Mouse (Mus musculus) olfactory bulb, adult 2 months (tissue): Measurements from ENCODE around the gene Ankrd23. TPM values are rescaled to one million over a fixed set of nuclear protein-coding genes. Genes with fewer than 3 reads are reported as not detected.

Experiments
- H3K27ac ChIP-seq: fragments of 200-500 bp; 2 replicates; pipeline ENCODE4 v1.5.1; 2012; ENCODE audit warnings: low read depth, low read length; ENCODE audit not compliant: insufficient read depth
- H3K4me1 ChIP-seq: fragments of 200-500 bp; 2 replicates; pipeline ENCODE4 v1.6.1; 2012; ENCODE audit warnings: low read length; ENCODE audit not compliant: control insufficient read depth, insufficient read depth
- H3K4me3 ChIP-seq: fragments of 200-500 bp; 2 replicates; pipeline ENCODE4 v1.5.1; 2012; ENCODE audit warnings: mild to moderate bottlenecking, low read depth, low read length, moderate library complexity; ENCODE audit not compliant: insufficient read depth
- CTCF ChIP-seq: fragments of 200-500 bp; IDR thresholded peaks from 2 replicates; pipeline ENCODE4 v1.5.1; 2012; ENCODE audit warnings: low read depth, mild to moderate bottlenecking, low read length, moderate library complexity; ENCODE audit not compliant: insufficient read depth
- POLR2A ChIP-seq: fragments of 200-500 bp; IDR thresholded peaks from 2 replicates; pipeline ENCODE4 v1.6.1; 2012; ENCODE audit warnings: mild to moderate bottlenecking, low read depth, low read length, moderate library complexity; ENCODE audit not compliant: insufficient read depth
- WGBS: fragments of 180-500 bp; shearing (Covaris S2); methylation state at CpG from one replicate; pipeline ENCODE4 v1.1.7; 2018; 5-methylcytosine and 5-hydroxymethylcytosine counted together
- polyA plus RNA-seq: library from polyadenylated mRNA; stranded (reverse); fragments of >200 nt; gene quantifications from 2 replicates; pipeline ENCODE4 v1.2.4, GENCODE M21; 2012; ENCODE audit warnings: low replicate concordance; ENCODE audit not compliant: missing spikeins, insufficient read depth, insufficient read length

Gene Ankrd23
- polyA plus RNA-seq, 1 experiment = not detected

DNA sequence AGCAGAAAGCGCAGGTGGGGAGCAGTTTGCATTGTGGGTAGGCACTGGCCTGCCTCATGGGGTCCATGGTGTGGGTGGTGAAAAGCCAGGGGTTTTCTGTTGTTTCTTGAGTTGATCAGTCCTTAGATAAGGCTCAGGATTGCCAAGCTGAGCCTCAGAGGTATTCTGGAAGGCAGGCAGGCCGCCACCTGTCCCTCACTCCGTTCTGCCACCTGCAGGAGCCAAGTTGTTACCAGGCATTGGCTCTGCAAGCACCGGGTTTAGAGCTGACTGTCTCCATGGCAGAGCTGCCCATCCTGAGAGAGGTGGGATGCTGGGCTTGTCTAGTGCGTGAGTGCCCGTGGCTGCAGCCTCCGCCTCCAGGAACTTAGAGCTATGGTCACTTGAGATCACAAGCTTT lies 14.5 kb downstream of the Ankrd23 start:
- no peak for TF ChIP-seq POLR2A
- no peak for TF ChIP-seq CTCF
- no peak overlapping the region for H3K4me3 ChIP-seq
- no peak overlapping the region for H3K27ac ChIP-seq
- WGBS = 94% methylated on average over 7 of the region's 7 CpGs
- H3K4me1 ChIP-seq = peaks cover 10% of the 10 kb centered on the region

DNA sequence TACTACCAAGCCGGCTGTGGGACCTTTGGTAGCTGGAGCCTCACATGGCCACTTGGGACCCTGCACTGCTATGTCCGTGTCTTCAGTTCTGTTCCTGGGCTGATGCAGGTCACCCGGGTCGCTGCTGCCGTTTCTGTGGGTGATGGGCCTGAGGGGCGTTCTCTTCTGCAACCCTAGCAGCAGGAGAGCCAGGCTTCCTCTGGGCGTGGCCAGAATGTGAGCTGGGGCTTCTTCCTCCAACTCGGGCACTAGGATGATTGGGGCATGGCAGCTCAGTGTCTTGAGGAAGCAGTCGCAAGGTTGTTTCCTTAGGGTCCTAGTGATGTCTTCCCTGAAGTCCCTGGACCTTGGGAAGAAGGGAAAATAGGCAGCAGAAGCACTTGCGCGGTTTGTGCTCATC lies 17.1 kb downstream of the Ankrd23 start:
- Histone ChIP-seq H3K4me1 (peaks cover 26% of the 10 kb centered on the region), H3K4me3 (no peak overlapping the region), H3K27ac (no peak overlapping the region)
- 87% methylated on average over 11 of the region's 11 CpGs for WGBS
- TF ChIP-seq POLR2A (no peak), CTCF (no peak)

DNA sequence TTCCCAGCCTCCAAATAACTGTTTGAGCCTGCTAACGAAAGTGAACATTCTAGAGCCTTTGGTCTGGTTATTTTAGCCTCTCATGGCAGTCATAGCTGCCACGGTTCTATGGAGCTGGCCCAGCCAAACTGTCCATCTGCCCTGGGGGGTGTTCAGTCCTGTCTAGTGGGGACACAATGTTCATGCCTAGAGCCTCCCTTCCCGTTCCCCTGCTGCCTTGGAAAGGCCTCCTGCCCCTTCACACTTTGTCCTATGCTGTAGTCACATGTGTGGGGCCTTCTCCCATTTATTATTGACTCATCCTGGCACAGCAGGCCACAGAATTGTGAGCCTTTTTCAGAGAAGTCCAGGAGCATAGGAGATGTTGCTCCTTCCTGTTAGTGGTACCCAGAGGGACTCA lies 18.4 kb downstream of the Ankrd23 start:
- Histone ChIP-seq H3K4me1 (peaks cover 31% of the 10 kb centered on the region), H3K4me3 (no peak overlapping the region), H3K27ac (no peak overlapping the region)
- TF ChIP-seq CTCF (no peak), POLR2A (no peak)
- WGBS = 67% methylated on average over 3 of the region's 3 CpGs

DNA sequence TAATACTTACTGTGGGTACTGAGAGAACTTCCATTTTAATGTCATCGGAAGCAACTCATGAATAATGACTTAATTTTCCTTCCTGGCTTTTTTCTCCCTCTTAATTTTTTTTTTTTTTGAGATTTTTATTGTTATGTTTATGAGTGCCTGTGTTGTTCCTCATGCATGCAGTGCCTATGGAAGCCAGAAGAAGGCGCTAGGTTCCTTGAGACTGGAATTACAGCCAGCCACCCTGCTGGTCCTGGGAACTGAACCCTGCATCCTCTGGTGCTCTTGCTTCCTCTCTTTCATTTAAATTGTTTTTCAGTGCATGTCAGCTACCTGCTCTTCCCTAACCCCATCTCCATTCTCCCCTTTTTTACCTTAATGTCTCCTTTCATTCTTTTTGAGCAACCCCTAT lies 23.0 kb downstream of the Ankrd23 start:
- Histone ChIP-seq H3K4me3 (no peak overlapping the region), H3K4me1 (peaks cover 27% of the 10 kb centered on the region), H3K27ac (no peak overlapping the region)
- WGBS = 32% methylated on average over 2 of the region's 2 CpGs
- TF ChIP-seq POLR2A (no peak), CTCF (no peak)

DNA sequence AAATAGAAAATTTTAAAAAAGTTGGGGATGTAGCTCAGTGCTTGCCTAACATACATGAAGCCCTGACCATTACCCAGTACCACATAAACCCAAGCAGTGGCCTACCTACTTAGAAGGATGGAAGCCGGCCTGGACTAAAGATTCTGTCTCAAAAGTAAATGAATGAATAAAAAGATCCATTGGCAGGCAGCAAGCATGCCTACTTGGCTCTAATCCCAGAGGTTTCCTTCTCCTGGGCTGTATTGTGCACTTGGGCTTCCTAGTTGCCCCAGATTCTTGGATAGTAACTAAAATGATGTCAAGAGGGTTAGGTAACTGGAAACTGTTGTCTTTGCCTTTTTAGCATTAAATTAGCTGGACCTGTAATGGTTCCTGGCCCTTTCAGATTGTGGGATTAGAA lies 23.4 kb downstream of the Ankrd23 start:
- Histone ChIP-seq H3K4me3 (no peak overlapping the region), H3K4me1 (peaks cover 23% of the 10 kb centered on the region), H3K27ac (no peak overlapping the region)
- WGBS = 6% methylated on average over 1 of the region's 1 CpGs
- TF ChIP-seq POLR2A (no peak), CTCF (no peak)

DNA sequence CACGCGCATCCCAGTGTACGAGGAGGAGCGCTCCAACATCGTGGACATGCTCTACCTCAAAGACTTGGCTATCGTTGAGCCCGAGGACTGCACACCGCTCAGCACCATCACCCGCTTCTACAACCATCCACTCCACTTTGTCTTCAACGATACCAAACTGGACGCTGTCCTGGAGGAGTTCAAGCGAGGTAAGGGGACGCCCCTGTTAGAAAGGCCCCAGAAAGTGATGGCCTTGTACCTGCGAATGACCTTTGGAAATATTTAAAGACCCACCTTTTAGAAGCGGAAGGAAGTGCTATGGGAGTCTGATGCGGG lies 23.8 kb downstream of the Ankrd23 start:
- no peak overlapping the region for H3K27ac ChIP-seq
- H3K4me1 ChIP-seq = peaks cover 20% of the 10 kb centered on the region
- WGBS = 3% methylated on average over 16 of the region's 16 CpGs
- no peak for TF ChIP-seq CTCF
- no peak for TF ChIP-seq POLR2A
- peak overlapping the region; percentile 78 for H3K4me3 ChIP-seq

DNA sequence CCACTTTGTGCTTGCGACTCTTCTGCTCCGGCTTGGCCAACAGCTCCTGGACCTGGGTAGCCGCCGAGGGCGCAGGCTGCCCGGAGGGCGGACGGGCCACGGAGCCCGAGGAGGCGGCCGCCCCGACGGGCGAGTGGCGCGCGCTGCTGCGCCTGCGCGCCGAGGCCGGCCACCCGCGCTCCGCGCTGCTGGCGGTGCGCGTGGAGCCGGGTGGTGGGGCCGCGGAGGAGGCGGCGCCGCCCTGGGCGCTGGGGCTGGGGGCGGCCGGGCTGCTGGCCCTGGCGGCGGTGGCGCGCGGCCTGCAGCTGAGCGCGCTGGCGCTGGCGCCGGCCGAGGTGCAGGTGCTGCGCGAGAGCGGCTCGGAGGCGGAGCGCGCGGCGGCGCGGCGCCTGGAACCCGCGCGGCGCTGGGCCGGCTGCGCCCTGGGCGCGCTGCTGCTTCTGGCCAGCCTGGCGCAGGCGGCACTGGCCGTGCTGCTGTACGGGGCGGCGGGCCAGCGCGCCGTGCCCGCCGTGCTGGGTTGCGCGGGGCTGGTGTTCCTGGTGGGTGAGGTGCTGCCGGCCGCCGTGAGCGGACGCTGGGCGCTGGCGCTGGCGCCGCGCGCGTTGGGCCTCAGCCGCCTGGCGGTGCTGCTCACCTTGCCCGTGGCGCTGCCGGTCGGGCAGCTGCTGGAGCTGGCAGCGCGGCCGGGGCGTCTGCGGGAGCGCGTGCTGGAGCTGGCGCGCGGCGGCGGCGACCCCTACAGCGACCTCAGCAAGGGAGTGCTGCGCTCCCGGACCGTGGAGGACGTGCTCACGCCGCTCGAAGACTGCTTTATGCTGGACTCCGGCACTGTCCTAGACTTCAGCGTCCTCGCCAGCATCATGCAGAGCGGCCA lies 24.4 kb downstream of the Ankrd23 start:
- Histone ChIP-seq H3K27ac (peak overlapping the region; percentile 59), H3K4me1 (peaks cover 20% of the 10 kb centered on the region), H3K4me3 (peak overlapping the region; percentile 78)
- TF ChIP-seq CTCF (no peak), POLR2A (no peak)
- WGBS = 19% methylated on average over 126 of the region's 126 CpGs

DNA sequence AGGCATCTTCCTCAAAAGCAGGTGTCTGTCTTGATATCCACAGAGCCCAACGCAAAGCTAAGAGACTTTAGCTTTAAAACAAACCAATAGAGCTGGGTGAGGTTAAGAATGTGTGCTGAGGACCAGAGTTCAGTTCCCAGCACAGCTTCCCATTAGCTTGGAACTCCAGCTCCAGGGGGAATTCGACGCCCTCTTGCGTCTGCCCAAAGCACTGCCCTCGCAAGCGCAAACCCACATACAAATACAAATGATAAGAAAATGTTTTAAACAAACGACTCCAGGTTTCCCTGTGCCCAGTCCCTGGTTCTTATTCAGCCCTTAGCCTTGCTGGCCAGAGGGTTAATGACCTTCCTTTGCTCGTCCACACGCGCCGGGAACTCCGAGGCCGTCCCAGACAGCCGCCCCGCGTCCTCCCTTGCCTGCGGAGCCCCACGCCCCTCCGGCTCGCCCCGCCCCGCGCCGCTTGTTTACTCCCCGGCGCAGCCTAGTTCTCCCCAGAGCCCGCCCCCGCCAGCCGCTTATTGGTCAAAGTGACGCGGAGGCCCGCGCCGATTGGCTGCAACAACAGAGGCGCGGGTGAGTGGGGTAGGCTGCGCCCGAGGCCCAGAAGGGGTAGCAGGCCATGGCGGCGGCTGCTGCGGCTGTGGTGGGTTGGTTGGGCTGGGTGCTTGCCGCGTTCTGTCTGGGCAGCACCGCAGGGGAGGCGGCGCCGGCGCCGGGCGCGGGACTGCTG lies 25.2 kb downstream of the Ankrd23 start, which contains the start of gene Cnnm3:
TSS of gene Cnnm3 (plus strand) at position 579 of the 733 bp plus-strand sequence.
- Histone ChIP-seq H3K27ac (peak within 1 kb of the TSS; percentile 59), H3K4me1 (peaks cover 16% of the 10 kb centered on the region), H3K4me3 (peak within 1 kb of the TSS; percentile 78)
- peak; percentile 36; the same call in 1 of the 2 replicates for TF ChIP-seq CTCF
- peak; percentile 83 for TF ChIP-seq POLR2A
- WGBS = 2% methylated on average over 51 of the region's 51 CpGs

DNA sequence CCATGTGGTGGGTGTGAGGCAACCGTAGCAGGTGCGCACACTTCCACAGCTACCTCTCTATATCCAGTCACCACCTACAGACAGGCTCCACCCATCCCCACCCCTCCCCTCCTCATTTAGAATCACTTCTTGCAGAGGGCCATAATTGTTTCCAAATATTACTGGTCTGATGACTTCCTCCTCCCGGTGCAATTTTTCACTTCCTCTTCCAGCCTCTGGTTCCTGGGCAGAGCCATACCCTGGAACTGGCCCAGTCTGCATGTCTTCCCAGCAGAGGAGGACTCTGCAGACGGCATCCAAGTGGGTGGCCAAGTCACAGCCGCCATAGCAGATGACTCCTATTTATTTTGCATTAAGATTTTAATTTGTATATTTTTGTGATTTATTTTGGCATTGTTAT lies 28.4 kb downstream of the Ankrd23 start:
- WGBS = 83% methylated on average over 5 of the region's 5 CpGs
- Histone ChIP-seq H3K27ac (no peak overlapping the region), H3K4me1 (no peaks in the 10 kb centered on the region), H3K4me3 (no peak overlapping the region)
- TF ChIP-seq CTCF (no peak), POLR2A (no peak)
